Mouse (Mus musculus): ENCODE measurements at regions not wholly inside any gene's neighbourhood (a gene's known extent, or its start where the extent isn't known, plus 50 kb on each side); places are given as distances from the start of the nearest gene placed in this dataset.
"Not testable (repeated sequence)": the region's sequence is repeated elsewhere in the genome, so short reads cannot be mapped to it uniquely, and the experiment has no call there.

DNA sequence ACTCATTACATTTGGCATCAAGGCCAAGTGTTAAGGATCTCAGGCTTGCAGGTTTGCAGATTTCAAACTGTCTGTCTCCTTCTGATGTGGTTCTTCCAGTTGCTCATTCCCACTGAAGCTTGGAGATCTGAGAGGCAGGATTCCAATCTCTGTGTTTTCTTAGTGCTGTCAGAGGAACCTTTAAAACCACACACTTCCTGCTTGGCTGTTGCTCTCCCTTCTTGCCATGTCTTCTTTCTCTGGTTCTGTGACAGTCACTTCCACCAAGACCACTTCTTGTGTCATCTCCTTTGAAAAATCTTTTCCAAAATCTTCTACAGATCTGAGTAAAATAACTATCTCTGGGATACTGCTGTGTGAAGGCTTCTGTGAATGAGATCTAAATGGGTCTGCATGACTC, 117.3 kb downstream of the Gm5426 start:
- DNase-seq: no peak

DNA sequence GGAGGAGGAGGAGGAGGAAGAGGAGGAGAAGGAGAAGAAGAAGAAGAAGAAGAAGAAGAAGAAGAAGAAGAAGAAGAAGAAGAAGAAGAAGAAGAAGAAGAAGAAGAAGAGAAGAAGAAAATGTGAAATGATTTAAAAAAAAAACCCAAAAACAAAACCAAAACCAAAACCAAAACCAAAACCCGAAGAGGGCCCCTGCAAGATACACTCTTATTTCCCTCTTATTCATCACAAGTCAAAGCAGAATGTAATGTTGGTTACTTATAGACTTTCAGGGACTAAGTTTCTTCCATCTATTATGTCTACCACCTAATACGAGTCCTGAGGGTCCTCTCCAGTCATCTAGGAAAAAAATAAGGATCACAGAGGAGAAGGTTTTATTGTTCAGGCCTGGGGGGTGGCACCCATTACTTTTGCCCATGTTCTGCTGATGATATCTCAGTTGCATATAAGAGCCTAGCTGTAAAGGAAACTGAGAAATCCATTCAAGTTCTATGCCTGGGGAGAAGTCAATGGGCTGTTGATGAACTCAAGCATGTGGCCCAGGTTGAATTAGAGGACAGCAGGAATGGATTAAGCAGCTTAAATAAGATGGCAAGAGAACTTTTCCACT, 118.0 kb downstream of the Gm5426 start:
- DNase-seq: no peak

DNA sequence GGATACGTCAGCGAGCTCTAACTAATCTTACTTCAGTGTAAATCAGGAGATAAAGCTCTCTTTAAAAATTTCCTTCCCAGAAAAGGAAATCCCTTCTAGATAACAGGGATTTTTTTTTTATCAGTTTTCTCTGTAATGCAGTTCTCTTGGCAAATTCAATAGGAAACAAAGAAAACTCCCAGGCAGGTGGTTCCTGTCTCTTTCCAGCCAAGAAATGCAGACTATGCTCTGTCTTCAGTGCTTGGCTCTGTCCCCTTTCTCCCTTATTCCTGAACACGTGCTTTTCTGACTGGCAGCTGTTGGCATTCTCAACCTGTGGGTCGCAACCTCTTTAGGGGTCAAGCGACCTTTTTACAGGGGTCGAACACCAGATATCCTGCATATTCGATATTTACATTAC, 121.5 kb downstream of the Gm5426 start:
- no peak for DNase-seq

DNA sequence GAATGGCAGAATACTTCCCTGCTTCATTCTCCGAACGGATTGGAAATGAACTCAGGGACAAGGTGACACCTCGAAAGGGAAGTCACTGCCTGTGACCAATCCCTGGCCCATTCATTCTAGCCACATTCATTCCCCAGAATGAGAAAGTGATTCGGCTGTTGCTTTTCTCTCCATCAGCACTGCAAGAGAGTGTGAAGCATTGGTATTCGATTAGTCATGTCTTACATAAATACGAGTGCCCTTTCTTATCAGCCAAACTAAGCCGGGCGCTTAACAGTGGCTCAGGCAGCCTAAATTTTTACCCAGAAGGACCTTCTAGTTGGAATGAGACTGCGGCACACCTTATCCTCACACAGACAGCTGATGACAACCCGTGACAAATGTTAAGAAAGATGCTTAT, 122.8 kb downstream of the Gm5426 start:
- no peak for DNase-seq

DNA sequence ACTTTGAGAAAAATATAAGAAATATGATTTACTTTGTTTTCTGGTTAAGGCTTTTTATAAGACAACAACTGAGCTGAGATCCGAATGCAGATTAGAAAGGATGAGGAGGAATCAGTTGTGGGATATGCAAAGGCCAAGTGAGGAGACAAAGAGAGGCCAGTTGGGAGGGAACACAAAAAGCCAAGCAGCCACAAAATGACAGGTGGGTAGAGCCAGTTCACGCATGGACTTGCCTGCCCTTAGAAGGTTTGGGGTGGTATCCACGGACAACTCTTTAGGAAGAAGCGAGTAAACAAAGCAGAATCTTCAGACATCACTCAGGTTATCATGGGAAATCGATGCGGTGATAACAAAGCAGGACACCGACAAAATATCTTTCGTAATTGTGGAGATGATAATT, 123.2 kb downstream of the Gm5426 start:
- DNase-seq: no peak

DNA sequence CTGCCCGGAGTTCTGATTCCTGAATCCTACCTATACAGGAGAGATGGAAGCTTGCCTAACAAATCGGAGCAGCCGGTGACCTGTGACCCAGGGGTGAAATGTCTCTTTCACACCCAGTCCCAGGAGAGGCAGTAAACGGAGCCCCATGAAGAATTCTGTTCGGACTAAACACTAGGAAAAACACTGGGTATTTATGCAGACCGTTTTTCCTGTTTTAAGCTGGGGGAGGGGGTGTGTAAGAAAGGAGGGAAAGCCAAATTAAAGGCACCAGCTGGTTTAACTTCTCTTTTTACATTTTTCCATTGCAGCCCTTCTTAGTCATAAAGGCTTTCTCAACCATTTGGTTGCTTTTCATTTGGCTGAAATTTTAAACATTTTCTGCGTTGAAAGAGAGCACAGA, 127.1 kb downstream of the Gm5426 start:
- DNase-seq: no peak

DNA sequence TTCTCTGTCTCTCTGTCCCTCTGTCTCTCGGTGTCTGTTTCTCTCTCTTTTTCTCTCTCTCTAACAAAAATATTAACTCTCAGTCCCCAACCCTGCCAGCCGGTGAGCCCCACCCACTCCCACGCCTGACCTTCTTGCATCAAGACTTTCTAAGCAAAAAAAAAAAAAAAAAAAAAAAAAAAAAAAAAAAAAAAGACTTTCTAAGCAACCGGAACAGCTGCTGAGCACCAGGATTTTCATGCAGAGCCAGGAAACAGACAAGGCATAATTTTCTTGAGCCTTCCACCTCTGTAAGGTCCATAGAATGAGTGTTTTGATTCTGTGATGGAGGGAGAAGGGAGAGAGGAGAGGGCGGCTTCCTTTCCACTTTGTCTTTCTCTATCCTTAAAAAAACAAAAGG, 128.0 kb downstream of the Gm5426 start:
- DNase-seq: no peak

DNA sequence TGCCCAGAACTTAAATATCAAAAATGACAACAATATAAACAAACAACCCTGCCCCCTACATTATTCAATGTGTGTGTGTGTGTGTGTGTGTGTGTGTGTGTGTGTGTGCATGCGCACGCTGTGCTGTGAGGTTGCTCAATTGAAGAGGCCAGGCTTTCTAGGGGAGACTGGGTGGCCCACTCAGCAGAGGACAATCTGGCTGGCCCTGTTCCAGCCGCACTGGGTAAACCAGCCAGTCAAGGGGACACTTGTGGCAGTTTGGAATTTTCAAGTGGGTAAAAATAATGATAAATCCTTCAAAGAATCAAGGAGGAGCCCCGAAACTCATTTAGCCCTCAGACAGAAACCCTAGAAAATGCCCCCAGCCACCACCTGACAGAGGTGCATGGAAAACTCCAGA, 128.5 kb downstream of the Gm5426 start:
- DNase-seq: no peak

DNA sequence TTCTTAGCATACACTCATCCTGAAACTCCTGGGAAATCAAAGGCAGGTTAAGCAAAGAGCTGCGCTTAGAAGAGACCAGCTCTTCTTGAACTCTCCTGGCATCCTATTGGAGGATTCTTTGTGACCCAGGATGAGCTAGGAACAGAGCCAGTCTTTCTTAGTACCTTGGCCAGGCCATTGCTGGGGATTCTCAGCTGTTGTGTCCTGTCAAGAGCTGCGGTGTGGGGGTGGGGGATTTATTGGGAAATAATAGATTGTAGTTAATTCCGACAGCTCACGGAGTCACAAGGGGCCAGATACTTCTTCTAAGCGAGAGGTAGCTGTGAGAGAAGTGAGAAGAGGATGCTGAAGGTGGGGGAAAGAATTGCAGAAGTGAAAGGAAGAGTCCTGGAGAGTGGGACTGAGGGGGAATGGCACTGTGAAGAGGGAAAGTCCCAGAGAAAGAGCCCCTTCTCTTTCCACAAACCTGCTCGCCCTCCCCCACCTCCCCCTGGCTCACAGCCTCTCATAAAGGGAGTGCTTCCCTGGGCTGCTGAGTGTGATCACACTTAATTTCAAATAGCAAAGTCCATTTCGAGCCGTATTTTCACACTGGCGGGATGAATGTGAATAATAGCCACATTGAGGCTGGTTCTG, 129.8 kb downstream of the Gm5426 start:
- DNase-seq: no peak

DNA sequence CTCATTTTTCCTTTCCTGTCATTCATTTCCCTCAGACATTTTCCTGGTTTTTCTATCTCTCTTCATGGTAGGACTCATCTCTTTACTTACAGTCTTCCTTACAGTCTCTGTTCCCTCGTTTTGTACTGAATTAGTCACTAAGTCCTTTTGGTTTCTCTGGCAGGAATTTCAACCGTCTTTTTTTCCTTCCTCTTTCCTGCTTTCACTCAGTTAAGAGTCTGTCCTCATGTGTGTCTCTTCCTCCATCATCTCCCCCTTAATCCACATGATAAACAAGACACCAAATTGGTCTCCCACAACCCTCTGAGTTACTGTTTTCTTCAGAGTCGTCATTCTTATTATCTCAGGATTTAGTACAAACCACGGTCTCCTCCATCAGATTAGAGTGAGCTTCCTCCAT, 131.2 kb downstream of the Gm5426 start:
- no peak for DNase-seq

DNA sequence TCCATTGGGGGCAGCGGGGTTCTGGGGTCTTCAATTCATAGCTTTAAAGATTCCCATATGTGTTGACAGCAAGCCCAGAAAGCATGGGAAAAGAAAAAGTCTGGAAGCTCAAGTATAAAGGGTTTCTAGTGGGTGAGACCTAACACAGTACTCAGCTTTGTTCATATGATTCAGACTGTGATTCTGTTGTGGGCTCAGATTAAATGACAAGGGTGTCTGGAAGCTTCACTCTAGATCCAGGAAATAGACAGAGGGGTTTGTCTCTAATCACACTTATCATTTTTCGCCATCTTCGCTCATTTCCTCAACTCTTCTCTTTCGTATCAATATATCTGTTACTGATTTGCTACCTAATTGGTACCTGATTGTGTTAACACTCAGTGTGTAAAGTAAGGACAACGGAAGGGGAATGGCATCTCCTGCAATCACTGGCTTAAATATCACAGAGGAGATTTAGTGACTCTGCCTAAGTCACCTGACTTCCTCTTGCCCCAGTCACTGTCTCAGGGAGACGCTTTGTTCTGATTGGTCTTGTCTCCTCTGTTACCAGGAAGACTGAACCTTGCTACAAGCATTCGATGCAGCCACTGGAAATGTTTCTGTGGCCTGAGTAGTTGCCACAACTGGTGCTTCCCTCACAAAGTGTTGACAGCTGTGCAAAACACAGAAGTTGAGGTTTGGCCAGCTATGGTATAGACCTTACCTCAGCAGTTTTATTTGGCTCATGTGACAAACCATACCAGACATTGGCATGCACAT, 137.4 kb downstream of the Gm5426 start:
- DNase-seq: no peak

DNA sequence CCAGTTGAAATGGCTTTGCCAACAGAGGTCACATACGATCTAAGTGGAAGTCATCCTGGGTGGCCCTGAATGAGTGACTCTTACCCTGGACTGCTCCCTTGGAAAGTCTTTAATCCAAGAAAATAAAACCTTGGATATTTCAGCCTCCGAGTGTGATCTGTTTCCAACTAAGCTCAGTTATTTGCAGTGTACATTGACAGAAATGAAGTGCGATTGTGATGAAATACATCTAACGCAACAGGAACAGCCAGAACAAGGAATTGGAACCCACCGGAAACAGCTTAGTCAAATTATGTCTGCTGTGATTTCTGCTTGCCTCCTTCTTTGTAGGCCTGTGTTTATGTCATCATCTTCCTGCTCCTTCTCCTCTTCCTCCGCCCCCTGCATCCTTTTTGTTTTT, 143.7 kb downstream of the Gm5426 start:
- no peak for DNase-seq

DNA sequence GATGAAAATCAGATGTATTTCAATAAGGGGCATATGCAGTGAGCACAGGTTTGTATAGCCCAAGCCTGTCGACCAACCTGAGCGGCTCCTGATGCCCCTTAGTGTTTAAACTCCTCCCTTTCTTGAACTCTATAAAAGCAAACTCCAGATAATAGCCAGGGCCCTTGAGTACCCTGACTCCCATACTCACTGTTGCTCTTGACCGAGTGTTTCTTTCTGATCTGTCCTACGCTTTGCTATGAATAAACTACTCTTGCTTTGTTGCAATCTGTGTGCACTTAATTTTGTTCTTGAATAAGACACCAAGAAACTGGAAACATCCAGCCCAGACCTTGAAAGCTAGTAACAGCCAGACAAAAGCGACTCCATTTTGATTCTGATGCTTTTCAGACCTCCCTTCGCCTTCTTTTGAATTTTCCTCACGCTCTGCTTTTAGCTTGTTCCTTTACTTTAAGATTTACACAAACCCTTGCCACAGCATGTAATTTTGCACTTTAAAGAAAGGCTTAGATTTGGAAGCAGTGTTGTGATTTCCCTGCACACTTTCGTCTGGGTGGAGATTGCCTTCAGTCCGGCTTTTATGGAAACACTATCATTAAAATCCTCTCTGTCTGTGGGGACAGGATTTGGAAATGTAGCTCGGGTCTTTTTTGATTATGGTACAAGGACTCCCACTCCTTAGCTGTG, 149.1 kb downstream of the Gm5426 start:
- DNase-seq: no peak

DNA sequence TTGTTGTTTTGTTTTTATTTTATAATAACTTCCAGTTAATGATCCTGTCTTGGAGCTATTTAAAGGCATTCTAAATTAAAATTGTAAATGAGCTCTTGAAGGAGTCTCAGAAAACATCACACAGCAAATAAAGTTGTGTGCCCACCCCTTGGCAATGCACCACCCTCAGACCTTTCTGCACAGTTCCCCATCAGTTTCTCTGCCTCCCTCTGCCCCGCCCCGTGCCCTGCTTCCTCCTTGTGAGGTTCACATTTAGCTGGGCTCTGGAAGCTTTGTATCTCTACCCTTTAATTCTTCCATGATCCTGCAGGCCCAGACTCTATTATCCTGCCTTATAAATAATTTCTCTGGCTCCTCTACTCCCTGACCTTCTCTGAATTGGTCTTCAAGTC, 149.7 kb downstream of the Gm5426 start:
- no peak for DNase-seq

DNA sequence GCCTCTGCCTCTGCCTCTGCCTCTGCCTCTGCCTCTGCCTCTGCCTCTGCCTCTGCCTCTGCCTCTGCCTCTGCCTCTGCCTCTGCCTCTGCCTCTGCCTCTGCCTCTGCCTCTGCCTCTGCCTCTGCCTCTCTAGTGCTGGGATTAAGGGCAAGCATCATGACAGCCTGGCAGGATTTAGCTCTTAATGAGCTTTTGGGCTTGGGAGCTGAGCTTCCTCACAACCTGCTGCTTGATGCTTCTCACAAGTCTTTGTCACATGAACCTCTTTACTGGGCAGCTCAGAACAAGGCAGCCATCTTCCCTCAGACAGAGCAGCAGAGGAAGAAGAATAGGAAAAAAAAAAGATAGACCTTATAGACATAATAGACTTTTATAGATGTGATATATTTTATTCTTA, 152.6 kb downstream of the Gm5426 start:
- DNase-seq: not testable (repeated sequence)

DNA sequence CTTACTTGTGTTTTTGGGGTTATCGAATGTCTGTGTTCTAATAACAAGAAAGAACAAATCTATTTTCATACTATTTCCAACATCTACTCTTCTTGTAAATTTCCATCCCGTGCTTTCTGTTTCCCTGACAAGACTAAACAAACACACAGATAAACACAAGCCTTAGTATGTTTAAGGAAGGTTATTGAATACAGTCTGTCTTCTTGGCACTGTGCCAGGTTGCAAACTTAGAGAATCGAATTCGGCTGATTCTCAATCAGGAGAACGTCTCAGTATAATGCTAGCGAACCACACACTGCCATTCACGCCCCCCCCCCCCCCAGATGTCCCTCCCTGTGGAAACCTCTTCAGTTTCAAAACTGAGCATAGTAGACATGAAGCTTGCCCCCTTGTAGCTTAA, 157.2 kb downstream of the Gm5426 start:
- no peak for DNase-seq

DNA sequence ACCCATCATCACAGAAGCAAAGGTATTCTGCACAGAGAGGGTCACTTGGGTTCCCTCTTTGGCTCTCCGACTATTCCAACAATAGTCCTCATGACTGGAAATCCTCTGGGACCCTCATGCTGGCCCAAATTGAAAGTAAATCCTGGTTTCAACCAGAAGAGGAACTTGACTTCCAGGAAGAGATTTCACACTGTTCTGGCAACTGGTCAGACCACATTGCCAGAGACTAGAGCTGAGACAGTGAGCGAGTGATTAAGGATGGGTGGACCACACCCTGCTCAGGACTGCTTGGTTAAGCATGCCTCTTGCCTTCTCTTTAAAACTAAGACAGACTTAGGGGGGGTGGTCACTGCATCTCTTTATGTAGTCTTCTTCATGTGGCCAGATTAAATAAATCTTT, 158.3 kb downstream of the Gm5426 start:
- no peak for DNase-seq

DNA sequence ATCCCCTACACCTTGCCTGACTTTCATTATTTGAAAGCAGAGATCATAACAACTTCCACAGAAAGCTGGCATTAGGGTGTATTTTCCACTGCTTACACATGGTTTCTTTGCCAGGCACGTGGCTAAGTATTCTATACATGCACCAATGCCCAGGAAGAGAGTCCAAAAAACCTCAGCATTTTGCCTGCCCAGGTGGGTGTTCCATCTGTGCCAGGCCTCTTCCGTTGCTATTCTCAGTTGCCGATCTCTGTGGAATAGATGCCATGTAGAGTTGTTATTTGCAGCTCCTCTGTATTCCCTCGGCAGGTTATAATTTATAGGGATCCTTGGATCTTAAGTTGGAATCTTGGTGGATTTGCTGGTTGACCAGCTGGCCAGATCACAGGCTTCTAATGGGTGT, 161.3 kb downstream of the Gm5426 start:
- peak; percentile 60 for DNase-seq

DNA sequence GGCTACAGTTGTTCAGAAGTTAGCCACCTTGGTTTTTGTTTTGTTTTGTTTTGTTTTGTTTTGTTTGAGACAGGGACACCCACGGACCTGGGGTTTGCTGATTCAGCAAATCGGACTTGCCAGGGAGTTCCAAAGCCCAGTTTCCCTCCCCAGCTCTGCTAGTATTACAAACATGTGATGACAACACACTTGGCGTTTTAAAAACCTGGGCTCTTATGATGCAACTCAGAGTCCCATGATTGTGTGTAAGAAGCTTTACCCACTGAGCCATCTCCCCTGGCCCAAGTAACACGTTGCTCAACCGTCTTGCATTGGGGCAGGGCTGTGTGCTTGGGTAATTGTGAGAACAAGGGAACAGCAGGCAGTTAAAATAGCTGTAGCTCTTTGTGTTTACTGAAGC, 162.2 kb downstream of the Gm5426 start:
- DNase-seq: no peak

DNA sequence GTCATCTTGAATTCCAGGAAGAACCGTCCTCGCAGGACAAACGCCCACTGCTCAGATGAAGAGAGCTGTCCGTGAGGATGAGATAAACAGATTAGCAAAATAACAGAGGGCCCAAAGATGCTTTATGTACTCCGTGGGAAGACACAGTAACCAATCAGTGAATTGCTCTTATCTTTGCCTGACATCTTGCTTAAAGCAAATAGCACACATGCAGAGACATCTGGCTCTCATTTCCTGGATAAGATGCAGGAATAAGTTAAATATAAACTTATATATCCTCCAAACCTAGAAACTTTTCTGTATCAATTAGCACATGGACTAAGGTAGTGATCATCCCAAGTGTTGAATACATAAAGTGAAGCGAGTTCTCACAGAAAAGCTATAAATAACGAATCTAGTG, 169.3 kb downstream of the Gm5426 start:
- no peak for DNase-seq

DNA sequence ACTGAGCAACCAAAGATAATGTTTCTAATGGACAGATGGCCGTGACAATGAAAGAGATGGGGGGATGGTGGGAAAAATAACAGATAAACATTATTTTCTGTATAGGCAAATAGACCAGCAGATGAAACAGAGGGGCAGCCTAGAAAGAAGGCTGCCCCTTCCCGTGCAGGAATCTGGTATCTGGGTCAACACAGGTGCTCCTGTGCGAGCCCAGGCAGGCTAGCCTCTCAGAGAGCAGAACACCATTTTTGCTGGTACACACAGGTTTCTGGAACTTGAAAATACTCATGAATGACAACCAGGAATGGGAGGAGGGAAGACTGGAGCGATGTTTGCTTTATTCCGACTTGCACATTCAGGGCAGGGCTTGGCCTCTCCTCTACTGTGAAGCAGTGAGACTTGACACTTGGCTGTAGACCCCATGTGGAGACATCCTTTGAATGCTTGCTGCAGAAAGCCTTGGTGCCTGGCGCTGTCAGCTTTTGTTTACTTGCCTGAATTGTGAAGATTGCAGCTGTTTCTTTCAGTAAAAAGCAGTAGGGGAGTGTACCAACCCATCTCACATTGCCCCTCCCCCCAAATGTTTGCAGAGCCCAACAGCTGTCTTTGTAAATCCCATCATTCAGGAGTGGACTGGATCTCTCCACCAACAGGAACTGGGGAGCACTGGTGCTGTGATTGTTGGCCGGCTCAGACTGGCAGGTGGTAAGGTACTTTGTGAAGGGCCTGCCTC, 172.5 kb downstream of the Gm5426 start:
- peak; percentile 65 for DNase-seq

DNA sequence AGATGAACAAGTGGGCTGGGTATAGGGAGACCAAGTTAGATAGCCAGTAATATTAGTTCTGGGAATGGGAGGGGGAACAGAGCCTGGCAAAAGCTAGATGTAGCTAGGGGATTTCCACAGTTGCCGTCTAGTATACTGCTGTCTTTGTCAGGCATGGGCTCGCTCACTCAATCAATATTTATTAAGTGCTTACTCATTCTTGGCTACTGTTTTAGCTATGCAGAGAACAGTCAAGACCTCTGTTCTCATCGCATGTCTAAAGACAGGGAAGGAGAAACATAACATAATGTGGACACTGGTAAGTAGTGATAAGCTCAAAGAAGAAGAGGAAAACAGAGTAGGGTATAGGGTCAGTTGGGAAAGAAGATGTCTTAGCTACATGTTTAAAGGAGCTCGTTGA, 173.4 kb downstream of the Gm5426 start:
- no peak for DNase-seq

DNA sequence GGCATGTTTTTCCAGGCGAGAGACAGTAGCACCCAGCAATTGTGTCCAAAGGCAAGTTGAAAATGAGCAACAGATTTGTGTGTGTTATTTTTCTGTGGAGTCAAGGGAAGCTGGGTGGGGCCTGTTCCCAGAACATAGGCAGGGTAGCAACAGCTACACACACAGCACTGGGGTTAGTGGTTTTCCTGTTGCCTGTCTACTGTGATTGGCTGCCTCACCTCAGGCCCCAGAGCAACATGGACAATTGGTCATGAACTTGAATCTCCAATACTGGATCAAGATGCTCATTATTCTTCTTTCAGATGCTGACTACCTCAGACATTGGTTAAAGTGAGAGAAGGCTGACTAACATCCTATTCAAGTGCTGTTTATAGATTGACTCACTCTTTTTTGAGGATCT, 188.9 kb downstream of the Gm5426 start:
- no peak for DNase-seq

Data from cerebellum, adult 9-10 months (tissue).